Mouse (Mus musculus): ENCODE results near the gene Ufsp2. TPM values are rescaled to one million over a fixed set of nuclear protein-coding genes. Genes with fewer than 3 reads are reported as not detected.
A peak's percentile ranks its signal among the peaks of the same experiment; 100 is the strongest.

Ufsp2 gene
- polyA plus RNA-seq, 1 experiment from 2014 or later: 63.5 TPM

GRCm38 (mm10) chr8:45988189-45988588 lies 12.9 kb downstream of the Ufsp2 start:
- Histone ChIP-seq H3K4me3 (ENCODE audit: low read depth, low read length) (no peak overlapping the region), H3K4me2 (ENCODE audit: low read length) (no peak overlapping the region), H3K9ac (ENCODE audit: low read depth, low read length) (no peak overlapping the region), H3K4me1 (ENCODE audit: control insufficient read depth, insufficient read depth, low read length) (no peaks in the 10 kb centered on the region), H3K9me3 (replicated peaks; ENCODE audit: control insufficient read depth, low read length, poor library complexity, severe bottlenecking) (no peaks in the 10 kb centered on the region), H3K27ac (ENCODE audit: low read length) (no peak overlapping the region), H3K36me3 (ENCODE audit: control insufficient read depth, insufficient read depth, low read length) (peaks cover 13% of the 10 kb centered on the region), H3K27me3 (ENCODE audit: control insufficient read depth, insufficient read depth, low read depth, low read length) (no peaks in the 10 kb centered on the region)
- ATAC-seq: no peak
- WGBS: 69% methylated on average over 2 of the region's 2 CpGs

- ATAC-seq: no peak
- WGBS: 93% methylated on average over 4 of the region's 4 CpGs
- no peak overlapping the region for H3K27ac ChIP-seq (ENCODE audit: low read length)
- H3K4me3 ChIP-seq (ENCODE audit: low read depth, low read length): no peak overlapping the region
- H3K36me3 ChIP-seq (ENCODE audit: control insufficient read depth, insufficient read depth, low read length): peaks cover 19% of the 10 kb centered on the region
- no peaks in the 10 kb centered on the region for H3K4me1 ChIP-seq (ENCODE audit: control insufficient read depth, insufficient read depth, low read length)
- no peak overlapping the region for H3K9ac ChIP-seq (ENCODE audit: low read depth, low read length)
- no peaks in the 10 kb centered on the region for H3K27me3 ChIP-seq (ENCODE audit: control insufficient read depth, insufficient read depth, low read depth, low read length)
- no peak overlapping the region for H3K4me2 ChIP-seq (ENCODE audit: low read length)
- H3K9me3 ChIP-seq (replicated peaks; ENCODE audit: control insufficient read depth, low read length, poor library complexity, severe bottlenecking): no peaks in the 10 kb centered on the region
Observed at GRCm38 (mm10) chr8:45990631-45991310, 15.4 kb downstream of the Ufsp2 start.

- Histone ChIP-seq H3K9me3 (replicated peaks; ENCODE audit: control insufficient read depth, low read length, poor library complexity, severe bottlenecking) (no peaks in the 10 kb centered on the region), H3K27ac (ENCODE audit: low read length) (no peak overlapping the region), H3K27me3 (ENCODE audit: control insufficient read depth, insufficient read depth, low read depth, low read length) (no peaks in the 10 kb centered on the region), H3K9ac (ENCODE audit: low read depth, low read length) (no peak overlapping the region), H3K4me1 (ENCODE audit: control insufficient read depth, insufficient read depth, low read length) (peaks cover 6% of the 10 kb centered on the region), H3K36me3 (ENCODE audit: control insufficient read depth, insufficient read depth, low read length) (peaks cover 22% of the 10 kb centered on the region), H3K4me2 (ENCODE audit: low read length) (no peak overlapping the region), H3K4me3 (ENCODE audit: low read depth, low read length) (no peak overlapping the region)
- ATAC-seq: no peak
- WGBS: 100% methylated on average over 2 of the region's 2 CpGs
Observed at GRCm38 (mm10) chr8:45994111-45994510, 18.8 kb downstream of the Ufsp2 start.

GRCm38 (mm10) chr8:45995576-45995975 lies 20.2 kb downstream of the Ufsp2 start:
- Histone ChIP-seq H3K36me3 (ENCODE audit: control insufficient read depth, insufficient read depth, low read length) (peaks cover 22% of the 10 kb centered on the region), H3K9ac (ENCODE audit: low read depth, low read length) (no peak overlapping the region), H3K27ac (ENCODE audit: low read length) (no peak overlapping the region), H3K4me1 (ENCODE audit: control insufficient read depth, insufficient read depth, low read length) (peaks cover 6% of the 10 kb centered on the region), H3K4me3 (ENCODE audit: low read depth, low read length) (no peak overlapping the region), H3K4me2 (ENCODE audit: low read length) (no peak overlapping the region), H3K27me3 (ENCODE audit: control insufficient read depth, insufficient read depth, low read depth, low read length) (no peaks in the 10 kb centered on the region), H3K9me3 (replicated peaks; ENCODE audit: control insufficient read depth, low read length, poor library complexity, severe bottlenecking) (no peaks in the 10 kb centered on the region)
- 92% methylated on average over 3 of the region's 3 CpGs for WGBS
- ATAC-seq: no peak

GRCm38 (mm10) chr8:45998228-45998627 lies 22.9 kb downstream of the Ufsp2 start:
- Histone ChIP-seq H3K4me1 (ENCODE audit: control insufficient read depth, insufficient read depth, low read length) (peaks cover 6% of the 10 kb centered on the region), H3K9ac (ENCODE audit: low read depth, low read length) (no peak overlapping the region), H3K27ac (ENCODE audit: low read length) (no peak overlapping the region), H3K36me3 (ENCODE audit: control insufficient read depth, insufficient read depth, low read length) (peaks cover 22% of the 10 kb centered on the region), H3K4me3 (ENCODE audit: low read depth, low read length) (peak overlapping the region; percentile 16; the same call in 1 of the 2 replicates), H3K27me3 (ENCODE audit: control insufficient read depth, insufficient read depth, low read depth, low read length) (no peaks in the 10 kb centered on the region), H3K9me3 (replicated peaks; ENCODE audit: control insufficient read depth, low read length, poor library complexity, severe bottlenecking) (no peaks in the 10 kb centered on the region), H3K4me2 (ENCODE audit: low read length) (peak overlapping the region; percentile 92)
- WGBS: 91% methylated on average over 2 of the region's 2 CpGs
- no peak for ATAC-seq

- WGBS: 3% methylated on average over 22 of the region's 22 CpGs
- peak; percentile 29 for ATAC-seq
Observed at GRCm38 (mm10) chr8:45999138-45999783, 23.9 kb downstream of the Ufsp2 start, which contains the start of gene Lrp2bp. Gene Lrp2bp, plus strand, starts transcription at chr8:45999303.

GRCm38 (mm10) chr8:45999784-46000705 lies 24.7 kb downstream of the Ufsp2 start:
- Histone ChIP-seq H3K27me3 (ENCODE audit: control insufficient read depth, insufficient read depth, low read depth, low read length) (no peaks in the 10 kb centered on the region), H3K9me3 (replicated peaks; ENCODE audit: control insufficient read depth, low read length, poor library complexity, severe bottlenecking) (no peaks in the 10 kb centered on the region), H3K27ac (ENCODE audit: low read length) (peak overlapping the region; percentile 100), H3K4me2 (ENCODE audit: low read length) (peak overlapping the region; percentile 92), H3K4me3 (ENCODE audit: low read depth, low read length) (peak overlapping the region; percentile 62), H3K4me1 (ENCODE audit: control insufficient read depth, insufficient read depth, low read length) (peaks cover 6% of the 10 kb centered on the region), H3K36me3 (ENCODE audit: control insufficient read depth, insufficient read depth, low read length) (peaks cover 20% of the 10 kb centered on the region), H3K9ac (ENCODE audit: low read depth, low read length) (peak overlapping the region; percentile 85)
- WGBS: 2% methylated on average over 55 of the region's 55 CpGs
- peak; percentile 99 for ATAC-seq

More at GRCm38 (mm10) chr8:45999138-45999783, 23.9 kb downstream of the Ufsp2 start, which contains the start of gene Lrp2bp:
- Histone ChIP-seq H3K9me3 (replicated peaks; ENCODE audit: control insufficient read depth, low read length, poor library complexity, severe bottlenecking) (no peaks in the 10 kb centered on the region), H3K4me1 (ENCODE audit: control insufficient read depth, insufficient read depth, low read length) (peaks cover 6% of the 10 kb centered on the region), H3K27ac (ENCODE audit: low read length) (peak within 1 kb of the TSS; percentile 100), H3K4me3 (ENCODE audit: low read depth, low read length) (peak within 1 kb of the TSS; percentile 62), H3K36me3 (ENCODE audit: control insufficient read depth, insufficient read depth, low read length) (peaks cover 20% of the 10 kb centered on the region), H3K4me2 (ENCODE audit: low read length) (peak within 1 kb of the TSS; percentile 92), H3K9ac (ENCODE audit: low read depth, low read length) (peak within 1 kb of the TSS; percentile 85), H3K27me3 (ENCODE audit: control insufficient read depth, insufficient read depth, low read depth, low read length) (no peaks in the 10 kb centered on the region)

- WGBS: 75% methylated on average over 4 of the region's 4 CpGs
- no peak within 1 kb of the TSS for H3K9ac ChIP-seq (ENCODE audit: low read depth, low read length)
- H3K4me3 ChIP-seq (ENCODE audit: low read depth, low read length): no peak within 1 kb of the TSS
- H3K4me2 ChIP-seq (ENCODE audit: low read length): no peak within 1 kb of the TSS
- peaks cover under 1% of the 10 kb centered on the region; the same call in 1 of the 2 replicates for H3K4me1 ChIP-seq (ENCODE audit: control insufficient read depth, insufficient read depth, low read length)
- H3K27me3 ChIP-seq (ENCODE audit: control insufficient read depth, insufficient read depth, low read depth, low read length): no peaks in the 10 kb centered on the region
- no peak within 1 kb of the TSS for H3K27ac ChIP-seq (ENCODE audit: low read length)
- H3K36me3 ChIP-seq (ENCODE audit: control insufficient read depth, insufficient read depth, low read length): no peaks in the 10 kb centered on the region
- no peak for ATAC-seq
- no peaks in the 10 kb centered on the region for H3K9me3 ChIP-seq (replicated peaks; ENCODE audit: control insufficient read depth, low read length, poor library complexity, severe bottlenecking)
Observed at GRCm38 (mm10) chr8:46005596-46005995, 30.3 kb downstream of the Ufsp2 start, which contains the start of gene Ankrd37. Gene Ankrd37, minus strand, starts transcription at chr8:46005707.
